Mouse (Mus musculus) frontal cortex, postnatal 14 days (tissue): ENCODE measurements around the gene Spg7.
"Not testable (repeated sequence)": the region's sequence is repeated elsewhere in the genome, so short reads cannot be mapped to it uniquely, and the experiment has no call there.

Experiments
- DNase-seq, 2 experiments: peaks; one replicate each; pipeline ENCODE4 v3.0.0; 2022; ENCODE audit warnings: low spot score in 2 of 2

The Spg7 gene

GRCm38 (mm10) chr8:123097786-123098584 is 35.2 kb downstream of the Spg7 start:
- peak in 1 of 2 experiments; percentile 43 for DNase-seq

GRCm38 (mm10) chr8:123100288-123100687 is 37.5 kb downstream of the Spg7 start:
- DNase-seq = no peak

- DNase-seq = no peak
These were observed 38.5 kb downstream of the Spg7 start for GRCm38 (mm10) chr8:123101244-123101643.

GRCm38 (mm10) chr8:123101735-123102685 is 39.3 kb downstream of the Spg7 start, which contains the start of gene Rpl13:
TSS of gene Rpl13 (plus strand) at chr8:123102350.
- DNase-seq = peak; percentile 95 to 98

GRCm38 (mm10) chr8:123102855-123103254 is 40.1 kb downstream of the Spg7 start:
- not testable (repeated sequence) for DNase-seq

- no peak for DNase-seq
These were observed 40.5 kb downstream of the Spg7 start for GRCm38 (mm10) chr8:123103285-123103684.

GRCm38 (mm10) chr8:123104046-123104767 is 41.5 kb downstream of the Spg7 start:
- no peak for DNase-seq

GRCm38 (mm10) chr8:123105553-123106326 is 43.0 kb downstream of the Spg7 start:
- DNase-seq = no peak

GRCm38 (mm10) chr8:123106531-123106930 is 43.8 kb downstream of the Spg7 start:
- DNase-seq = no peak

- DNase-seq = no peak
These were observed 45.3 kb downstream of the Spg7 start for GRCm38 (mm10) chr8:123108010-123108409.

- no peak for DNase-seq
These were observed 46.2 kb downstream of the Spg7 start for GRCm38 (mm10) chr8:123108953-123109352.

- DNase-seq = no peak
These were observed 47.9 kb downstream of the Spg7 start for GRCm38 (mm10) chr8:123110649-123111048.

- DNase-seq = no peak
These were observed 50.1 kb downstream of the Spg7 start for GRCm38 (mm10) chr8:123112892-123113291.

- no peak for DNase-seq
These were observed 51.2 kb downstream of the Spg7 start for GRCm38 (mm10) chr8:123113908-123114469.

- no peak for DNase-seq
These were observed 51.9 kb downstream of the Spg7 start for GRCm38 (mm10) chr8:123114644-123115043.

- no peak for DNase-seq
These were observed 54.5 kb downstream of the Spg7 start, which contains the start of gene Cpne7 for GRCm38 (mm10) chr8:123117127-123117731. TSS of gene Cpne7 (plus strand) at chr8:123117374.

- DNase-seq = no peak
These were observed 55.0 kb downstream of the Spg7 start for GRCm38 (mm10) chr8:123117744-123118143.

GRCm38 (mm10) chr8:123122059-123122458 is 59.3 kb downstream of the Spg7 start:
- no peak for DNase-seq

- no peak for DNase-seq
These were observed 59.9 kb downstream of the Spg7 start for GRCm38 (mm10) chr8:123122670-123123069.

GRCm38 (mm10) chr8:123126193-123126816 is 63.6 kb downstream of the Spg7 start:
- DNase-seq = no peak
